Mouse (Mus musculus): Measurements from ENCODE around the gene Bicc1. TPM values are rescaled to one million over a fixed set of nuclear protein-coding genes. Genes with fewer than 3 reads are reported as not detected.

Gene Bicc1
- polyA plus RNA-seq, 1 experiment from 2014 or later: 13.7 TPM

- Histone ChIP-seq H3K27ac (no peak overlapping the region), H3K36me3 (no peaks in the 10 kb centered on the region), H3K4me3 (no peak overlapping the region), H3K4me2 (replicated peaks) (no peak overlapping the region), H3K9ac (no peak overlapping the region), H3K27me3 (no peaks in the 10 kb centered on the region), H3K4me1 (no peaks in the 10 kb centered on the region; the same call in 1 of the 2 replicates), H3K9me3 (replicated peaks) (no peaks in the 10 kb centered on the region)
- ATAC-seq (ENCODE audit: low FRiP score): no peak
- WGBS: 80% methylated on average over 14 of the region's 14 CpGs
Observed at GRCm38 (mm10) chr10:71028066-71028844, 131.2 kb downstream of the Bicc1 start.

- H3K4me2 ChIP-seq (replicated peaks): no peak overlapping the region
- H3K36me3 ChIP-seq: no peaks in the 10 kb centered on the region
- no peak overlapping the region for H3K9ac ChIP-seq
- H3K27ac ChIP-seq: no peak overlapping the region
- ATAC-seq (ENCODE audit: low FRiP score): no peak
- no peaks in the 10 kb centered on the region for H3K9me3 ChIP-seq (replicated peaks)
- no peaks in the 10 kb centered on the region for H3K27me3 ChIP-seq
- WGBS: 87% methylated on average over 18 of the region's 18 CpGs
- peaks cover 2% of the 10 kb centered on the region; the same call in 1 of the 2 replicates for H3K4me1 ChIP-seq
- H3K4me3 ChIP-seq: no peak overlapping the region
Observed at GRCm38 (mm10) chr10:71025131-71025894, 134.2 kb downstream of the Bicc1 start.

GRCm38 (mm10) chr10:71024681-71025080, 134.8 kb downstream of the Bicc1 start:
- no peak for ATAC-seq (ENCODE audit: low FRiP score)
- Histone ChIP-seq H3K27me3 (no peaks in the 10 kb centered on the region), H3K4me3 (no peak overlapping the region), H3K4me2 (replicated peaks) (no peak overlapping the region), H3K27ac (no peak overlapping the region), H3K36me3 (no peaks in the 10 kb centered on the region), H3K9me3 (replicated peaks) (no peaks in the 10 kb centered on the region), H3K9ac (no peak overlapping the region), H3K4me1 (peaks cover 2% of the 10 kb centered on the region; the same call in 1 of the 2 replicates)
- WGBS: 81% methylated on average over 9 of the region's 9 CpGs

GRCm38 (mm10) chr10:71023471-71023870, 136.0 kb downstream of the Bicc1 start:
- no peak overlapping the region for H3K4me3 ChIP-seq
- H3K36me3 ChIP-seq: no peaks in the 10 kb centered on the region
- peaks cover 2% of the 10 kb centered on the region; the same call in 1 of the 2 replicates for H3K4me1 ChIP-seq
- no peak overlapping the region for H3K4me2 ChIP-seq (replicated peaks)
- ATAC-seq (ENCODE audit: low FRiP score): no peak
- 79% methylated on average over 3 of the region's 3 CpGs for WGBS
- no peak overlapping the region for H3K9ac ChIP-seq
- no peak overlapping the region for H3K27ac ChIP-seq
- H3K9me3 ChIP-seq (replicated peaks): no peaks in the 10 kb centered on the region
- no peaks in the 10 kb centered on the region for H3K27me3 ChIP-seq

GRCm38 (mm10) chr10:71020459-71020858, 139.0 kb downstream of the Bicc1 start:
- no peak overlapping the region for H3K4me3 ChIP-seq
- ATAC-seq (ENCODE audit: low FRiP score): 0 out of 2 replicates have a peak, but pooled peaks have one; percentile 19
- H3K9ac ChIP-seq: no peak overlapping the region
- no peak overlapping the region for H3K4me2 ChIP-seq (replicated peaks)
- H3K9me3 ChIP-seq (replicated peaks): no peaks in the 10 kb centered on the region
- no peaks in the 10 kb centered on the region for H3K27me3 ChIP-seq
- no peaks in the 10 kb centered on the region for H3K36me3 ChIP-seq
- no peak overlapping the region for H3K27ac ChIP-seq
- peaks cover 2% of the 10 kb centered on the region; the same call in 1 of the 2 replicates for H3K4me1 ChIP-seq
- WGBS: 69% methylated on average over 5 of the region's 5 CpGs

- H3K27ac ChIP-seq: no peak overlapping the region
Observed at GRCm38 (mm10) chr10:71019836-71020235, 139.7 kb downstream of the Bicc1 start.

GRCm38 (mm10) chr10:71009771-71010496, 149.6 kb downstream of the Bicc1 start:
- WGBS: 85% methylated on average over 19 of the region's 19 CpGs
- no peaks in the 10 kb centered on the region for H3K4me1 ChIP-seq
- H3K9me3 ChIP-seq (replicated peaks): no peaks in the 10 kb centered on the region
- no peaks in the 10 kb centered on the region for H3K36me3 ChIP-seq
- ATAC-seq (ENCODE audit: low FRiP score): no peak
- H3K27ac ChIP-seq: no peak overlapping the region
- no peak overlapping the region for H3K9ac ChIP-seq
- no peaks in the 10 kb centered on the region for H3K27me3 ChIP-seq
- H3K4me2 ChIP-seq (replicated peaks): no peak overlapping the region
- no peak overlapping the region for H3K4me3 ChIP-seq

More at GRCm38 (mm10) chr10:71019836-71020235, 139.7 kb downstream of the Bicc1 start:
- WGBS: 95% methylated on average over 6 of the region's 6 CpGs
- Histone ChIP-seq H3K9ac (no peak overlapping the region), H3K4me1 (peaks cover 2% of the 10 kb centered on the region; the same call in 1 of the 2 replicates), H3K36me3 (no peaks in the 10 kb centered on the region), H3K9me3 (replicated peaks) (no peaks in the 10 kb centered on the region), H3K27me3 (no peaks in the 10 kb centered on the region), H3K4me2 (replicated peaks) (no peak overlapping the region), H3K4me3 (no peak overlapping the region)
- no peak for ATAC-seq (ENCODE audit: low FRiP score)

- no peaks in the 10 kb centered on the region for H3K27me3 ChIP-seq
- no peak overlapping the region for H3K4me2 ChIP-seq (replicated peaks)
- H3K36me3 ChIP-seq: no peaks in the 10 kb centered on the region
- no peak for ATAC-seq (ENCODE audit: low FRiP score)
- no peak overlapping the region for H3K27ac ChIP-seq
- H3K4me1 ChIP-seq: no peaks in the 10 kb centered on the region
- H3K4me3 ChIP-seq: no peak overlapping the region
- H3K9me3 ChIP-seq (replicated peaks): no peaks in the 10 kb centered on the region
- WGBS: 92% methylated on average over 11 of the region's 11 CpGs
- H3K9ac ChIP-seq: no peak overlapping the region
Observed at GRCm38 (mm10) chr10:71008721-71009120, 150.8 kb downstream of the Bicc1 start.

- no peaks in the 10 kb centered on the region for H3K4me1 ChIP-seq
- no peaks in the 10 kb centered on the region for H3K9me3 ChIP-seq (replicated peaks)
- WGBS: 79% methylated on average over 9 of the region's 9 CpGs
- H3K27me3 ChIP-seq: no peaks in the 10 kb centered on the region
- no peak overlapping the region for H3K9ac ChIP-seq
- no peaks in the 10 kb centered on the region for H3K36me3 ChIP-seq
- ATAC-seq (ENCODE audit: low FRiP score): no peak
- H3K27ac ChIP-seq: no peak overlapping the region
- H3K4me3 ChIP-seq: no peak overlapping the region
- no peak overlapping the region for H3K4me2 ChIP-seq (replicated peaks)
Observed at GRCm38 (mm10) chr10:71007956-71008355, 151.5 kb downstream of the Bicc1 start.

- WGBS: 92% methylated on average over 5 of the region's 5 CpGs
- no peaks in the 10 kb centered on the region for H3K9me3 ChIP-seq (replicated peaks)
- H3K4me3 ChIP-seq: no peak overlapping the region
- no peak overlapping the region for H3K9ac ChIP-seq
- H3K27ac ChIP-seq: no peak overlapping the region
- ATAC-seq (ENCODE audit: low FRiP score): no peak
- H3K4me2 ChIP-seq (replicated peaks): no peak overlapping the region
- H3K27me3 ChIP-seq: no peaks in the 10 kb centered on the region
- H3K4me1 ChIP-seq: no peaks in the 10 kb centered on the region
- H3K36me3 ChIP-seq: no peaks in the 10 kb centered on the region
Observed at GRCm38 (mm10) chr10:71007516-71007915, 152.0 kb downstream of the Bicc1 start.

- Histone ChIP-seq H3K9me3 (replicated peaks) (no peaks in the 10 kb centered on the region), H3K4me2 (replicated peaks) (no peak overlapping the region), H3K4me3 (no peak overlapping the region), H3K27ac (no peak overlapping the region), H3K27me3 (no peaks in the 10 kb centered on the region), H3K9ac (no peak overlapping the region), H3K4me1 (no peaks in the 10 kb centered on the region), H3K36me3 (no peaks in the 10 kb centered on the region)
- ATAC-seq (ENCODE audit: low FRiP score): no peak
- WGBS: 90% methylated on average over 3 of the region's 3 CpGs
Observed at GRCm38 (mm10) chr10:71007001-71007400, 152.5 kb downstream of the Bicc1 start.

GRCm38 (mm10) chr10:71002871-71003270, 156.6 kb downstream of the Bicc1 start:
- Histone ChIP-seq H3K27ac (no peak overlapping the region), H3K4me3 (no peak overlapping the region), H3K4me2 (replicated peaks) (no peak overlapping the region), H3K4me1 (no peaks in the 10 kb centered on the region), H3K9ac (no peak overlapping the region), H3K27me3 (no peaks in the 10 kb centered on the region), H3K9me3 (replicated peaks) (no peaks in the 10 kb centered on the region), H3K36me3 (no peaks in the 10 kb centered on the region)
- WGBS: 89% methylated on average over 2 of the region's 2 CpGs
- ATAC-seq (ENCODE audit: low FRiP score): no peak

Data from hindbrain, embryonic 12.5 days (tissue).